Mouse (Mus musculus): ENCODE measurements around the gene Robo4. TPM values are rescaled to one million over a fixed set of nuclear protein-coding genes. Genes with fewer than 3 reads are reported as not detected.

The Robo4 gene
- polyA plus RNA-seq, 1 experiment, result not detected

- TF ChIP-seq POLR2A (IDR thresholded peaks at IDR 0.05; ENCODE audit: low read depth, low read length) (no peak), CTCF (IDR thresholded peaks at IDR 0.05; ENCODE audit: borderline replicate concordance, insufficient read depth, low read length) (no peak)
- no peak overlapping the region for H3K27ac ChIP-seq (ENCODE audit: insufficient read depth, low read length)
- no peaks in the 10 kb centered on the region for H3K4me1 ChIP-seq (ENCODE audit: control insufficient read depth, insufficient read depth, low read length)
Measured at GRCm38 (mm10) chr9:37393482-37394131, 8.1 kb upstream of the Robo4 start.

GRCm38 (mm10) chr9:37400585-37400984 is 1.1 kb upstream of the Robo4 start:
- TF ChIP-seq CTCF (IDR thresholded peaks at IDR 0.05; ENCODE audit: borderline replicate concordance, insufficient read depth, low read length) (no peak), POLR2A (IDR thresholded peaks at IDR 0.05; ENCODE audit: low read depth, low read length) (no peak)
- no peaks in the 10 kb centered on the region for H3K4me1 ChIP-seq (ENCODE audit: control insufficient read depth, insufficient read depth, low read length)
- no peak overlapping the region for H3K4me3 ChIP-seq (ENCODE audit: insufficient read depth, low read length)
- no peak overlapping the region for H3K27ac ChIP-seq (ENCODE audit: insufficient read depth, low read length)

More at GRCm38 (mm10) chr9:37393482-37394131, 8.1 kb upstream of the Robo4 start:
- no peak overlapping the region for H3K4me3 ChIP-seq (ENCODE audit: insufficient read depth, low read length)

GRCm38 (mm10) chr9:37402501-37402900 is 804 bp downstream of the Robo4 start:
- H3K4me3 ChIP-seq (ENCODE audit: insufficient read depth, low read length), result no peak overlapping the region
- TF ChIP-seq CTCF (IDR thresholded peaks at IDR 0.05; ENCODE audit: borderline replicate concordance, insufficient read depth, low read length) (no peak), POLR2A (IDR thresholded peaks at IDR 0.05; ENCODE audit: low read depth, low read length) (no peak)
- no peak overlapping the region for H3K27ac ChIP-seq (ENCODE audit: insufficient read depth, low read length)
- no peaks in the 10 kb centered on the region for H3K4me1 ChIP-seq (ENCODE audit: control insufficient read depth, insufficient read depth, low read length)

- Histone ChIP-seq H3K4me3 (ENCODE audit: insufficient read depth, low read length) (no peak overlapping the region), H3K27ac (ENCODE audit: insufficient read depth, low read length) (no peak overlapping the region), H3K4me1 (ENCODE audit: control insufficient read depth, insufficient read depth, low read length) (no peaks in the 10 kb centered on the region)
- TF ChIP-seq POLR2A (IDR thresholded peaks at IDR 0.05; ENCODE audit: low read depth, low read length), result no peak
- no peak for TF ChIP-seq CTCF (IDR thresholded peaks at IDR 0.05; ENCODE audit: borderline replicate concordance, insufficient read depth, low read length)
Measured at GRCm38 (mm10) chr9:37403011-37403410, 1.3 kb downstream of the Robo4 start.

- TF ChIP-seq POLR2A (IDR thresholded peaks at IDR 0.05; ENCODE audit: low read depth, low read length) (no peak), CTCF (IDR thresholded peaks at IDR 0.05; ENCODE audit: borderline replicate concordance, insufficient read depth, low read length) (peak; percentile 20; the same call in 1 of the 2 replicates)
- Histone ChIP-seq H3K4me3 (ENCODE audit: insufficient read depth, low read length) (no peak overlapping the region), H3K27ac (ENCODE audit: insufficient read depth, low read length) (no peak overlapping the region)
Measured at GRCm38 (mm10) chr9:37406372-37406771, 4.7 kb downstream of the Robo4 start.

GRCm38 (mm10) chr9:37407850-37408502 is 6.3 kb downstream of the Robo4 start:
- H3K4me1 ChIP-seq (ENCODE audit: control insufficient read depth, insufficient read depth, low read length), result no peaks in the 10 kb centered on the region
- no peak overlapping the region for H3K4me3 ChIP-seq (ENCODE audit: insufficient read depth, low read length)
- TF ChIP-seq POLR2A (IDR thresholded peaks at IDR 0.05; ENCODE audit: low read depth, low read length) (no peak), CTCF (IDR thresholded peaks at IDR 0.05; ENCODE audit: borderline replicate concordance, insufficient read depth, low read length) (no peak)
- no peak overlapping the region for H3K27ac ChIP-seq (ENCODE audit: insufficient read depth, low read length)

More at GRCm38 (mm10) chr9:37406372-37406771, 4.7 kb downstream of the Robo4 start:
- H3K4me1 ChIP-seq (ENCODE audit: control insufficient read depth, insufficient read depth, low read length), result no peaks in the 10 kb centered on the region

GRCm38 (mm10) chr9:37409698-37410445 is 8.2 kb downstream of the Robo4 start:
- Histone ChIP-seq H3K4me3 (ENCODE audit: insufficient read depth, low read length) (no peak overlapping the region), H3K27ac (ENCODE audit: insufficient read depth, low read length) (no peak overlapping the region), H3K4me1 (ENCODE audit: control insufficient read depth, insufficient read depth, low read length) (no peaks in the 10 kb centered on the region)
- TF ChIP-seq POLR2A (IDR thresholded peaks at IDR 0.05; ENCODE audit: low read depth, low read length), result no peak
- no peak for TF ChIP-seq CTCF (IDR thresholded peaks at IDR 0.05; ENCODE audit: borderline replicate concordance, insufficient read depth, low read length)

GRCm38 (mm10) chr9:37412989-37413388 is 11.3 kb downstream of the Robo4 start:
- Histone ChIP-seq H3K27ac (ENCODE audit: insufficient read depth, low read length) (no peak overlapping the region), H3K4me1 (ENCODE audit: control insufficient read depth, insufficient read depth, low read length) (peaks cover 4% of the 10 kb centered on the region), H3K4me3 (ENCODE audit: insufficient read depth, low read length) (no peak overlapping the region)
- TF ChIP-seq POLR2A (IDR thresholded peaks at IDR 0.05; ENCODE audit: low read depth, low read length), result no peak
- TF ChIP-seq CTCF (IDR thresholded peaks at IDR 0.05; ENCODE audit: borderline replicate concordance, insufficient read depth, low read length), result no peak

GRCm38 (mm10) chr9:37414666-37415065 is 13.0 kb downstream of the Robo4 start:
- H3K27ac ChIP-seq (ENCODE audit: insufficient read depth, low read length), result no peak overlapping the region
- TF ChIP-seq CTCF (IDR thresholded peaks at IDR 0.05; ENCODE audit: borderline replicate concordance, insufficient read depth, low read length), result no peak
- no peak for TF ChIP-seq POLR2A (IDR thresholded peaks at IDR 0.05; ENCODE audit: low read depth, low read length)
- no peak overlapping the region for H3K4me3 ChIP-seq (ENCODE audit: insufficient read depth, low read length)
- H3K4me1 ChIP-seq (ENCODE audit: control insufficient read depth, insufficient read depth, low read length), result peaks cover 4% of the 10 kb centered on the region
